Mouse (Mus musculus) liver, embryonic 12.5 days (tissue): ENCODE results near the gene Pou6f1. TPM values are rescaled to one million over a fixed set of nuclear protein-coding genes. Genes with fewer than 3 reads are reported as not detected.
"Not testable (repeated sequence)": the region's sequence is repeated elsewhere in the genome, so short reads cannot be mapped to it uniquely, and the experiment has no call there.

Source experiments
- ATAC-seq: fragments of 200-750 bp; cut with Nextera tagmentation; 2 replicates; pipeline ENCODE4 v1.8.0; 2017; ENCODE audit warnings: moderate number of reproducible peaks, mild to moderate bottlenecking, moderate library complexity
- H3K27ac ChIP-seq: fragments of 300-500 bp; sonication (generic); 2 replicates; pipeline ENCODE4 v1.5.1; 2016; ENCODE audit warnings: mild to moderate bottlenecking
- H3K27me3 ChIP-seq: fragments of 300-500 bp; sonication (generic); replicated peaks from 2 replicates; pipeline ENCODE4 v1.6.1; 2016; ENCODE audit warnings: mild to moderate bottlenecking, moderate library complexity
- H3K36me3 ChIP-seq: fragments of 300-500 bp; sonication (generic); 2 replicates; pipeline ENCODE4 v1.6.1; 2016; ENCODE audit warnings: mild to moderate bottlenecking, moderate library complexity
- H3K4me1 ChIP-seq: fragments of 300-500 bp; sonication (generic); 2 replicates; pipeline ENCODE4 v1.6.1; 2016
- H3K4me2 ChIP-seq: fragments of 300-500 bp; sonication (generic); 2 replicates; pipeline ENCODE4 v1.6.1; 2016; ENCODE audit warnings: mild to moderate bottlenecking, moderate library complexity
- H3K4me3 ChIP-seq: fragments of 300-500 bp; sonication (generic); 2 replicates; pipeline ENCODE4 v1.5.1; 2016; ENCODE audit warnings: mild to moderate bottlenecking, moderate library complexity
- H3K9ac ChIP-seq: fragments of 300-500 bp; sonication (generic); 2 replicates; pipeline ENCODE4 v1.6.1; 2016; ENCODE audit warnings: mild to moderate bottlenecking, moderate library complexity
- H3K9me3 ChIP-seq: fragments of 300-500 bp; sonication (generic); replicated peaks from 2 replicates; pipeline ENCODE4 v1.6.1; 2016; ENCODE audit warnings: mild to moderate bottlenecking, moderate library complexity
- WGBS: fragments of 180-500 bp; shearing (Covaris S2); methylation state at CpG from one replicate; pipeline ENCODE4 v1.1.7; 2016; ENCODE audit not compliant: insufficient replicate concordance; 5-methylcytosine and 5-hydroxymethylcytosine counted together
- polyA plus RNA-seq: library from polyadenylated mRNA; unstranded; fragments of >200 nt; fragmentation: Nextera tagmentation; extraction: Ambion mirVana; gene quantifications from 2 replicates; pipeline ENCODE4 v1.2.1, GENCODE M21; 2016

Pou6f1 gene
- polyA plus RNA-seq, 1 experiment from 2014 or later: 0.45 TPM

GRCm38 (mm10) chr15:100632323-100632722, 32.5 kb upstream of the Pou6f1 start:
- no peak overlapping the region for H3K4me2 ChIP-seq
- no peaks in the 10 kb centered on the region for H3K9me3 ChIP-seq
- ATAC-seq: no peak
- H3K9ac ChIP-seq: no peak overlapping the region
- H3K4me1 ChIP-seq: peaks cover 58% of the 10 kb centered on the region
- H3K27ac ChIP-seq: no peak overlapping the region
- no peak overlapping the region for H3K4me3 ChIP-seq
- no peaks in the 10 kb centered on the region for H3K36me3 ChIP-seq
- WGBS: 53% methylated on average over 5 of the region's 5 CpGs
- peaks cover 61% of the 10 kb centered on the region for H3K27me3 ChIP-seq

GRCm38 (mm10) chr15:100631454-100632170, 31.8 kb upstream of the Pou6f1 start:
- Histone ChIP-seq H3K27ac (no peak overlapping the region), H3K36me3 (no peaks in the 10 kb centered on the region), H3K9ac (no peak overlapping the region), H3K9me3 (no peaks in the 10 kb centered on the region), H3K4me1 (peaks cover 54% of the 10 kb centered on the region), H3K27me3 (peaks cover 54% of the 10 kb centered on the region), H3K4me2 (no peak overlapping the region), H3K4me3 (no peak overlapping the region)
- no peak for ATAC-seq
- WGBS: 41% methylated on average over 12 of the region's 12 CpGs

GRCm38 (mm10) chr15:100630126-100630525, 30.3 kb upstream of the Pou6f1 start:
- Histone ChIP-seq H3K9me3 (no peaks in the 10 kb centered on the region), H3K4me2 (no peak overlapping the region), H3K27ac (no peak overlapping the region), H3K4me1 (peaks cover 40% of the 10 kb centered on the region), H3K27me3 (peaks cover 39% of the 10 kb centered on the region), H3K36me3 (no peaks in the 10 kb centered on the region), H3K4me3 (no peak overlapping the region), H3K9ac (no peak overlapping the region)
- 82% methylated on average over 3 of the region's 3 CpGs for WGBS
- no peak for ATAC-seq

GRCm38 (mm10) chr15:100628797-100629196, 29.0 kb upstream of the Pou6f1 start:
- Histone ChIP-seq H3K27me3 (peaks cover 28% of the 10 kb centered on the region), H3K9me3 (no peaks in the 10 kb centered on the region), H3K4me3 (no peak overlapping the region), H3K36me3 (no peaks in the 10 kb centered on the region), H3K27ac (no peak overlapping the region), H3K4me2 (no peak overlapping the region), H3K9ac (no peak overlapping the region), H3K4me1 (peaks cover 41% of the 10 kb centered on the region)
- 47% methylated on average over 7 of the region's 7 CpGs for WGBS
- no peak for ATAC-seq

- Histone ChIP-seq H3K4me1 (peaks cover 35% of the 10 kb centered on the region), H3K27me3 (peaks cover 18% of the 10 kb centered on the region), H3K4me2 (0 out of 2 replicates have a peak overlapping the region, but pooled peaks have one; percentile 14), H3K4me3 (no peak overlapping the region), H3K9ac (no peak overlapping the region), H3K9me3 (no peaks in the 10 kb centered on the region), H3K36me3 (no peaks in the 10 kb centered on the region), H3K27ac (0 out of 2 replicates have a peak overlapping the region, but pooled peaks have one; percentile 16)
- WGBS: 29% methylated on average over 11 of the region's 11 CpGs
- no peak for ATAC-seq
Measured at GRCm38 (mm10) chr15:100627774-100628370, 28.1 kb upstream of the Pou6f1 start.

DNA sequence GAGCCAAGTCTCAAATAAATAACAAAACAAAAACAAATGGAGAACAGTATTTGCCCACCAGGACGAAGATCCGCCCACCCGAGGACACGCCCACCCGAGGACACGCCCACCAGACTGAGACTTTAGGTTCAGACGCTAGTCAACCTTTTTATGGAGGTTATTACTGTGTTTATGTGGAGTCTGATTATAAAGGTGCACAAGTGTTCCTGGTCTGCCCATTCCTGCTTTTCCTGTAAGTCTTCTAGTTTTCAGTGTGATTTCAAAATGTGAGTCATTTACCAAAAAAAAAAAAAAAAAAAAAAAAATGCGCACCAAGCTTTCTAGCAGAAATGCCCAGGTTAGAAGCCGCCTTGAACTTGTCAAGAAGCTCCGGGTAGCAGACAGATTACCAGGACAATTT, 27.5 kb upstream of the Pou6f1 start:
- Histone ChIP-seq H3K27me3 (peaks cover 15% of the 10 kb centered on the region), H3K36me3 (no peaks in the 10 kb centered on the region), H3K4me3 (no peak overlapping the region), H3K4me2 (no peak overlapping the region), H3K4me1 (peaks cover 29% of the 10 kb centered on the region), H3K9me3 (no peaks in the 10 kb centered on the region), H3K27ac (no peak overlapping the region), H3K9ac (no peak overlapping the region)
- WGBS: 15% methylated on average over 10 of the region's 10 CpGs
- no peak for ATAC-seq

DNA sequence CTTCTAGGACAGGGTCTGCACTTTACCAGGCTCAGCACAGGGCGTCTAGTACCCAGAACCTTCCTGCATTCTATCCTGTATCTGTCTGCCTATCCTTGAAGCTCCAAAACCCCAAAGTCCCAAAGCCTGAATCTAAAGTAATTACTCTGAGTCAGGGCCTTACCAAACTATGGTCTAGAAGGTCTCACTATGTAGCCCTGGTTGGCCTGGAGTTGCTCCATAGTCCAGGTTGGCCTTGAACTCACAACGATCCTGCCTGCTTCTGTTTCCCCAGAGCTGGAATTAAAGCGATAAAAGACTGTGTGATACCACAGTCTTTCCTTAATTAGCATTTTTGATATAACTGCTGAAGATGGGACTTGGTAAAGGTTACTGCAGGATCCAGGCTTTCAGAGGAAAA, 24.7 kb upstream of the Pou6f1 start:
- 75% methylated on average over 3 of the region's 3 CpGs for WGBS
- no peaks in the 10 kb centered on the region for H3K27me3 ChIP-seq
- H3K9ac ChIP-seq: no peak overlapping the region
- H3K9me3 ChIP-seq: no peaks in the 10 kb centered on the region
- H3K4me1 ChIP-seq: peaks cover 18% of the 10 kb centered on the region
- no peak overlapping the region for H3K4me3 ChIP-seq
- no peak for ATAC-seq
- H3K36me3 ChIP-seq: peaks cover 25% of the 10 kb centered on the region
- H3K27ac ChIP-seq: no peak overlapping the region
- no peak overlapping the region for H3K4me2 ChIP-seq

GRCm38 (mm10) chr15:100623754-100624153, 24.0 kb upstream of the Pou6f1 start:
- no peaks in the 10 kb centered on the region for H3K27me3 ChIP-seq
- ATAC-seq: no peak
- WGBS: 71% methylated on average over 9 of the region's 9 CpGs

GRCm38 (mm10) chr15:100622164-100622563, 22.4 kb upstream of the Pou6f1 start:
- no peak overlapping the region for H3K4me2 ChIP-seq
- no peak for ATAC-seq
- no peak overlapping the region for H3K27ac ChIP-seq
- H3K9me3 ChIP-seq: no peaks in the 10 kb centered on the region
- no peak overlapping the region for H3K9ac ChIP-seq
- peaks cover 47% of the 10 kb centered on the region for H3K36me3 ChIP-seq
- WGBS: 66% methylated on average over 7 of the region's 7 CpGs
- peaks cover 5% of the 10 kb centered on the region; the same call in 1 of the 2 replicates for H3K4me1 ChIP-seq
- H3K27me3 ChIP-seq: no peaks in the 10 kb centered on the region
- no peak overlapping the region for H3K4me3 ChIP-seq

More at GRCm38 (mm10) chr15:100623754-100624153, 24.0 kb upstream of the Pou6f1 start:
- Histone ChIP-seq H3K4me2 (no peak overlapping the region), H3K4me1 (peaks cover 14% of the 10 kb centered on the region), H3K27ac (no peak overlapping the region), H3K9me3 (no peaks in the 10 kb centered on the region), H3K9ac (no peak overlapping the region), H3K4me3 (no peak overlapping the region), H3K36me3 (peaks cover 32% of the 10 kb centered on the region)

GRCm38 (mm10) chr15:100621671-100622070, 21.9 kb upstream of the Pou6f1 start:
- H3K4me3 ChIP-seq, H3K9me3 ChIP-seq, H3K27ac ChIP-seq, H3K4me1 ChIP-seq, H3K9ac ChIP-seq, ATAC-seq, H3K4me2 ChIP-seq, H3K27me3 ChIP-seq: not testable (repeated sequence)
- H3K36me3 ChIP-seq: peaks cover 52% of the 10 kb centered on the region
- WGBS: 65% methylated on average over 9 of the region's 9 CpGs

GRCm38 (mm10) chr15:100619200-100619599, 19.4 kb upstream of the Pou6f1 start:
- no peak overlapping the region for H3K9ac ChIP-seq
- ATAC-seq: no peak
- H3K27me3 ChIP-seq: no peaks in the 10 kb centered on the region
- H3K9me3 ChIP-seq: no peaks in the 10 kb centered on the region
- H3K4me2 ChIP-seq: no peak overlapping the region
- no peak overlapping the region for H3K27ac ChIP-seq
- WGBS: 92% methylated on average over 7 of the region's 7 CpGs
- peaks cover 17% of the 10 kb centered on the region for H3K4me1 ChIP-seq
- H3K4me3 ChIP-seq: no peak overlapping the region
- peaks cover 52% of the 10 kb centered on the region for H3K36me3 ChIP-seq

- H3K27ac ChIP-seq: peak overlapping the region; percentile 99
- peak overlapping the region; percentile 92 for H3K4me2 ChIP-seq
- peaks cover 29% of the 10 kb centered on the region for H3K4me1 ChIP-seq
- peak overlapping the region; percentile 99 for H3K9ac ChIP-seq
- no peaks in the 10 kb centered on the region for H3K9me3 ChIP-seq
- 2% methylated on average over 19 of the region's 19 CpGs for WGBS
- peak overlapping the region; percentile 97 for H3K4me3 ChIP-seq
- no peaks in the 10 kb centered on the region for H3K27me3 ChIP-seq
- ATAC-seq: peak; percentile 0; the same call in 1 of the 2 replicates
- H3K36me3 ChIP-seq: peaks cover 45% of the 10 kb centered on the region
Measured at GRCm38 (mm10) chr15:100616221-100616620, 16.4 kb upstream of the Pou6f1 start.
